Mouse (Mus musculus) heart, adult 2 months (tissue): Measurements from ENCODE around the gene Gramd1c. TPM values are rescaled to one million over a fixed set of nuclear protein-coding genes. Genes with fewer than 3 reads are reported as not detected.

Experiments used
- DNase-seq, 2 experiments: peaks; one replicate each; pipeline ENCODE4 v3.0.0; 2021
- H3K27ac ChIP-seq: fragments of 200-600 bp; 2 replicates; pipeline ENCODE4 v1.8.1; 2022
- H3K27me3 ChIP-seq: fragments of 200-500 bp; 2 replicates; pipeline ENCODE4 v1.6.1; 2012; ENCODE audit warnings: mild to moderate bottlenecking, low read length, inconsistent platforms, mixed read lengths; ENCODE audit not compliant: control insufficient read depth, insufficient read depth
- H3K36me3 ChIP-seq: fragments of 200-500 bp; 2 replicates; pipeline ENCODE4 v1.6.1; 2012; ENCODE audit warnings: low read length, inconsistent platforms; ENCODE audit not compliant: control insufficient read depth, insufficient read depth
- H3K4me1 ChIP-seq: fragments of 200-500 bp; 2 replicates; pipeline ENCODE4 v1.6.1; 2011; ENCODE audit warnings: low read length; ENCODE audit not compliant: control insufficient read depth, insufficient read depth
- H3K4me3 ChIP-seq: fragments of 200-600 bp; 2 replicates; pipeline ENCODE4 v1.8.1; 2022
- H3K79me2 ChIP-seq: fragments of 200-500 bp; replicated peaks from 2 replicates; pipeline ENCODE4 v1.6.1; 2012; ENCODE audit warnings: mild to moderate bottlenecking, inconsistent platforms, low read length, moderate library complexity, mixed read lengths; ENCODE audit not compliant: control insufficient read depth, insufficient read depth
- H3K9ac ChIP-seq: fragments of 200-500 bp; 2 replicates; pipeline ENCODE4 v1.6.1; 2012; ENCODE audit warnings: low read depth, mild to moderate bottlenecking, control low read depth, inconsistent platforms, low read length, mixed read lengths
- CTCF ChIP-seq: fragments of 200-600 bp; IDR thresholded peaks from 2 replicates; pipeline ENCODE4 v1.8.1; 2022; ENCODE audit warnings: antibody characterized with exemption, mild to moderate bottlenecking, moderate library complexity
- EP300 ChIP-seq: fragments of 200-500 bp; IDR thresholded peaks from 2 replicates; pipeline ENCODE4 v1.6.1; 2011; ENCODE audit warnings: low read depth, low read length, control low read depth; ENCODE audit not compliant: insufficient read depth
- POLR2A ChIP-seq: fragments of 200-500 bp; IDR thresholded peaks from 2 replicates; pipeline ENCODE4 v1.6.1; 2011; ENCODE audit warnings: mild to moderate bottlenecking, low read depth, low read length, control low read depth; ENCODE audit not compliant: insufficient read depth
- WGBS: fragments of 180-500 bp; shearing (Covaris S2); methylation state at CpG from one replicate; pipeline ENCODE4 v1.1.7; 2018; 5-methylcytosine and 5-hydroxymethylcytosine counted together
- intact Hi-C: fragments of 180-260 bp; cut with DNase I; formaldehyde crosslinking; loops from one replicate; pipeline ENCODE4 v1.15.1; 2025
- polyA plus RNA-seq: library from polyadenylated mRNA; depleted of rRNA; stranded (reverse); fragments of >200 nt; gene quantifications from 2 replicates; pipeline ENCODE4 v1.2.3, GENCODE M21; 2012
- total RNA-seq, 2 experiments: library from RNA; stranded (reverse); gene quantifications; 2 replicates each; pipeline ENCODE4 v1.2.3; 2021

The Gramd1c gene
- total and polyA plus RNA-seq, 3 experiments, result 0.37 to 0.50 (median 0.37) TPM

GRCm38 (mm10) chr16:43973147-43973546 lies 90.0 kb downstream of the Gramd1c start:
- H3K9ac ChIP-seq, result no peak overlapping the region
- intact Hi-C loops, result no loop called here

GRCm38 (mm10) chr16:43972391-43972790 lies 90.8 kb downstream of the Gramd1c start:
- 98% methylated on average over 2 of the region's 2 CpGs for WGBS
- intact Hi-C loops, result no loop called here
- Histone ChIP-seq H3K27me3 (no peaks in the 10 kb centered on the region), H3K9ac (no peak overlapping the region), H3K4me1 (no peaks in the 10 kb centered on the region), H3K36me3 (no peaks in the 10 kb centered on the region), H3K4me3 (no peak overlapping the region), H3K79me2 (no peaks in the 10 kb centered on the region), H3K27ac (no peak overlapping the region)
- TF ChIP-seq EP300 (no peak), CTCF (no peak), POLR2A (no peak)
- DNase-seq, result no peak

More at GRCm38 (mm10) chr16:43973147-43973546, 90.0 kb downstream of the Gramd1c start:
- Histone ChIP-seq H3K79me2 (no peaks in the 10 kb centered on the region), H3K4me3 (no peak overlapping the region), H3K36me3 (no peaks in the 10 kb centered on the region), H3K27ac (no peak overlapping the region), H3K4me1 (no peaks in the 10 kb centered on the region), H3K27me3 (no peaks in the 10 kb centered on the region)
- TF ChIP-seq EP300 (no peak), CTCF (no peak), POLR2A (no peak)
- 76% methylated on average over 11 of the region's 11 CpGs for WGBS
- DNase-seq, result no peak

- H3K36me3 ChIP-seq, result no peaks in the 10 kb centered on the region
- H3K9ac ChIP-seq, result no peak overlapping the region
- H3K27ac ChIP-seq, result no peak overlapping the region
- no peaks in the 10 kb centered on the region for H3K27me3 ChIP-seq
- H3K4me1 ChIP-seq, result no peaks in the 10 kb centered on the region
- H3K79me2 ChIP-seq, result no peaks in the 10 kb centered on the region
- DNase-seq, result no peak
- no peak overlapping the region for H3K4me3 ChIP-seq
- intact Hi-C loops, result no loop called here
- WGBS, result 89% methylated on average over 9 of the region's 9 CpGs
- no peak for TF ChIP-seq POLR2A
- no peak for TF ChIP-seq CTCF
- TF ChIP-seq EP300, result no peak
Observed at GRCm38 (mm10) chr16:43971741-43972140, 91.4 kb downstream of the Gramd1c start.

GRCm38 (mm10) chr16:43971189-43971588 lies 92.0 kb downstream of the Gramd1c start:
- Histone ChIP-seq H3K27me3 (no peaks in the 10 kb centered on the region), H3K36me3 (no peaks in the 10 kb centered on the region), H3K27ac (no peak overlapping the region), H3K4me1 (no peaks in the 10 kb centered on the region), H3K4me3 (no peak overlapping the region), H3K79me2 (no peaks in the 10 kb centered on the region), H3K9ac (no peak overlapping the region)
- no peak for DNase-seq
- intact Hi-C loops, result no loop called here
- WGBS, result 95% methylated on average over 11 of the region's 11 CpGs
- TF ChIP-seq CTCF, result no peak
- no peak for TF ChIP-seq POLR2A
- no peak for TF ChIP-seq EP300

GRCm38 (mm10) chr16:43970426-43970825 lies 92.7 kb downstream of the Gramd1c start:
- TF ChIP-seq EP300 (no peak), POLR2A (no peak), CTCF (no peak)
- DNase-seq, result no peak
- Histone ChIP-seq H3K36me3 (no peaks in the 10 kb centered on the region), H3K4me3 (no peak overlapping the region), H3K9ac (no peak overlapping the region), H3K4me1 (no peaks in the 10 kb centered on the region; the same call in 1 of the 2 replicates), H3K27ac (no peak overlapping the region), H3K79me2 (no peaks in the 10 kb centered on the region), H3K27me3 (no peaks in the 10 kb centered on the region)
- intact Hi-C loops, result no loop called here
- WGBS, result 71% methylated on average over 3 of the region's 3 CpGs

- DNase-seq, result no peak
- intact Hi-C loops, result no loop called here
- 80% methylated on average over 13 of the region's 13 CpGs for WGBS
- no peak overlapping the region for H3K4me3 ChIP-seq
- H3K9ac ChIP-seq, result no peak overlapping the region
- H3K79me2 ChIP-seq, result no peaks in the 10 kb centered on the region
- no peak overlapping the region for H3K27ac ChIP-seq
- no peak for TF ChIP-seq CTCF
- TF ChIP-seq POLR2A, result no peak
- TF ChIP-seq EP300, result no peak
- H3K36me3 ChIP-seq, result no peaks in the 10 kb centered on the region
- no peaks in the 10 kb centered on the region for H3K27me3 ChIP-seq
- H3K4me1 ChIP-seq, result no peaks in the 10 kb centered on the region; the same call in 1 of the 2 replicates
Observed at GRCm38 (mm10) chr16:43965781-43966389, 97.3 kb downstream of the Gramd1c start.
